Mouse (Mus musculus) kidney, adult 10 weeks (tissue): Measurements from ENCODE around the gene Lrpprc. TPM values are rescaled to one million over a fixed set of nuclear protein-coding genes. Genes with fewer than 3 reads are reported as not detected.

ENCODE experiments used
- polyA plus RNA-seq: library from polyadenylated mRNA; stranded (reverse); fragments of 350-450 nt; fragmentation: Illumina TruSeq; extraction: RNeasy Lipid Tissue Mini Kit (QIAGEN cat#74804); gene quantifications from one replicate; pipeline ENCODE4 v1.2.3, GENCODE M21; 2014; ENCODE audit warnings: low read depth, low replicate concordance

The Lrpprc gene
- 81.4 TPM for polyA plus RNA-seq

GRCm38 (mm10) chr17:84790447-84791098 lies at the start of gene Lrpprc:
TSS of gene Lrpprc (minus strand) at chr17:84790789.

GRCm38 (mm10) chr17:84682734-84683717 lies 107.6 kb downstream of the Lrpprc start, which contains the start of gene Abcg5:
TSS of gene Abcg5 (minus strand) at chr17:84683011.

DNA sequence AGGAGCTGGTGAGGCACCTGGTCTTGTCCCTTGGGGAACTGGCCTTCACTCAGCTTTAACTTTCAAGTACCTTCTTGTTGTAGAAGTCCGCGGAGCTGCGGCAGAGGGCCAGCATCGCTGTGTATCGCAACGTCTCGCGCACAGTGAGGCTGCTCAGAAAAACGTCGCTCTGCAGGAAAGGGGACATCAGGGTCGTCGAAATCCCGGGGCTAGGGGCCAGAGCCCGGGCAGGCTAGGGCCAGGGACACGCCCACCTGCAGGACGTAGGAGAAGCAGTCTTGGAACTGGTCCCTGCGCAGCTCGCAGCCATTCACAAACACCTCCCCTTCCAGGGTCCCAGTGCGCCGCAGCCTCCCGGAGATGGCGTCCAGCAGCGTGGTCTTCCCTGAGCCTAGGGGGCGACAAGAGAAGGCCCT lies 114.6 kb downstream of the Lrpprc start, which contains the start of gene Abcg8:
TSS of gene Abcg8 (plus strand) at position 352 of the 416 bp plus-strand sequence.

Other genes starting within 250 kb of the Lrpprc start
- gene Dync2li1, start 164.3 kb downstream of the Lrpprc start, polyA plus RNA-seq, result 54.2 TPM
- gene Abcg8, start 114.5 kb downstream of the Lrpprc start, polyA plus RNA-seq, result not detected
- gene Abcg5, start 107.8 kb downstream of the Lrpprc start, polyA plus RNA-seq, result not detected
- gene Ppm1b, start 166.0 kb upstream of the Lrpprc start, polyA plus RNA-seq, result 150 TPM
- gene Slc3a1, start 237.6 kb upstream of the Lrpprc start, polyA plus RNA-seq, result 841 TPM